Mouse (Mus musculus): ENCODE data around the gene Smim20.

DNA sequence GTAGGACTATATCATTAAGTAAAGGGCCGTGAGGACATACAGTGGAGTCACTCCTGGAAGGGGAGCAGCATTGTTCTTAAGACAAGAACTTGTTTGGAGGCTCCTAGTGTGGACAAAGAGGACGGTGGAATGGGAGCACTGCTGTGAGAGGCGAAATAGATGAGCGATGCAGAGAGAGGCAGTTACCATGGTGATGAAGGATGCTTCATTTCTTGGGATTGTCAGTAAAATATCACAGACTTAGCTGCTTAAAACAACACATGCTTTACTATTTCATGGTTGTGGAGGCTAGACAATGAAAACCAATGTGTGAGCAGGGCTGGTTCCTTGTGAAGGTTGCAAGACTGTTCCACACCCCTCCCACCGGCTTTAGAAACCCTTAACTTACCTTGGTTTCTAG is 27.7 kb downstream of the Smim20 start:
- TF ChIP-seq POLR2A (IDR thresholded peaks at IDR 0.05; ENCODE audit: insufficient read depth, low read depth, low read length) (no peak), CTCF (IDR thresholded peaks at IDR 0.05; ENCODE audit: insufficient read depth, low read depth, low read length) (no peak)

Measured in olfactory bulb, adult 2 months (tissue).